Mouse (Mus musculus) limb, embryonic 14.5 days (tissue): ENCODE measurements around the gene C1ql4. TPM values are rescaled to one million over a fixed set of nuclear protein-coding genes. Genes with fewer than 3 reads are reported as not detected.

Source experiments
- ATAC-seq: fragments of 200-750 bp; cut with Nextera tagmentation; 2 replicates; pipeline ENCODE4 v1.8.0; 2017; ENCODE audit warnings: low read depth, moderate number of reproducible peaks, moderate TSS enrichment; ENCODE audit not compliant: low FRiP score
- DNase-seq: peaks from one replicate; pipeline ENCODE4 v3.0.0-alpha.2; 2015; ENCODE audit warnings: low spot score
- H3K27ac ChIP-seq: fragments of 300-500 bp; sonication (generic); replicated peaks from 2 replicates; pipeline ENCODE4 v1.5.1; 2014; ENCODE audit warnings: low read depth, mild to moderate bottlenecking, low read length, moderate library complexity, mixed read lengths
- H3K27me3 ChIP-seq: fragments of 300-500 bp; sonication (generic); 2 replicates; pipeline ENCODE4 v1.6.1; 2014; ENCODE audit warnings: low read length, mixed read lengths; ENCODE audit not compliant: control insufficient read depth, insufficient read depth
- H3K36me3 ChIP-seq: fragments of 300-500 bp; sonication (generic); 2 replicates; pipeline ENCODE4 v1.6.1; 2014; ENCODE audit warnings: mild to moderate bottlenecking, low read length, moderate library complexity, mixed read lengths; ENCODE audit not compliant: control insufficient read depth, insufficient read depth
- H3K4me1 ChIP-seq: fragments of 300-500 bp; sonication (generic); 2 replicates; pipeline ENCODE4 v1.6.1; 2014; ENCODE audit warnings: antibody characterized with exemption, low read length, mixed read lengths; ENCODE audit not compliant: control insufficient read depth, insufficient read depth
- H3K4me2 ChIP-seq: fragments of 300-500 bp; sonication (generic); replicated peaks from 2 replicates; pipeline ENCODE4 v1.6.1; 2014; ENCODE audit warnings: low read depth, mild to moderate bottlenecking, low read length, moderate library complexity; ENCODE audit not compliant: severe bottlenecking
- H3K4me3 ChIP-seq: fragments of 300-500 bp; sonication (generic); replicated peaks from 2 replicates; pipeline ENCODE4 v1.5.1; 2014; ENCODE audit warnings: low read length
- H3K9ac ChIP-seq: fragments of 300-500 bp; sonication (generic); 2 replicates; pipeline ENCODE4 v1.6.1; 2014; ENCODE audit warnings: mild to moderate bottlenecking, low read depth, low read length, moderate library complexity; ENCODE audit not compliant: severe bottlenecking
- H3K9me3 ChIP-seq: fragments of 300-500 bp; sonication (generic); 2 replicates; pipeline ENCODE4 v1.6.1; 2016; ENCODE audit warnings: low read length; ENCODE audit not compliant: control insufficient read depth
- POLR2A ChIP-seq: fragments of 200-500 bp; IDR thresholded peaks from 2 replicates; pipeline ENCODE4 v1.8.0; 2012; ENCODE audit warnings: inconsistent platforms, mild to moderate bottlenecking, moderate library complexity, borderline replicate concordance; ENCODE audit not compliant: insufficient read depth, insufficient read length; ENCODE audit errors: extremely low read depth
- WGBS: fragments of 180-500 bp; shearing (Covaris S2); extraction: QIAGEN DNeasy Blood & Tissue Kit; methylation state at CpG from one replicate; pipeline ENCODE4 v1.1.7; 2014; 5-methylcytosine and 5-hydroxymethylcytosine counted together
- polyA plus RNA-seq, 2 experiments: library from polyadenylated mRNA; depleted of rRNA in 1 of 2; stranded (reverse) in 1 of 2; unstranded in 1 of 2; fragments of >200 nt; fragmentation: Nextera tagmentation in 1 of 2; extraction: Ambion mirVana in 1 of 2; gene quantifications; 2 replicates each; pipeline versions ENCODE4 v1.2.1 to v1.2.3; 2012 to 2014

The C1ql4 gene
- polyA plus RNA-seq, 2 experiments, result not detected

DNA sequence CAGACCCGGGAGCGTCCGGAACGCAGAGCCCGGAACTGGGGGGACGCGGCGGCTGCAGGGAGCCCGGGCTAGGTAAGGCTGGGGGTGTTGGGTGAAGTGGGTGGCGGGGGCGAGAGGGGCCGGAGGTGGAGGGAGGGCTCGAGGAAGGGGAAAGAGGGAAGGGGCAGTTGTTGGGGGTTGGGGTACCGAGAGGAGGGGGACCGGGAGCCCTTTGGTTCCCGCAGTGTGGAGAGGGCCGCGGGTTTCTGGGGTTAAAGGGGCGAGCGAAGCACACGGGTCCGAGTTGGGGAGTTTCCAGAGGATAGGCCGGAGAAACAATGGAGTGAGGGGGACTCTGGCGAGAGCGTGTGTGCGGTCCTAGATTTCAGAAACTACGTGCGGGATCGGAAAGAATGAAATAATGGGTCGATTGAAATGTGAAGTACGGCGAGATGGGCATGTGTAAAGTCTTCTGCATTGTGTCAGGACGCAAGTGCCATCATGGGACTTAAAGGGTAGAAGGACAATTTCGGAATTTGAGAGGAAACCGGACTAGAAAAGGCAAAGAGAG, 39.3 kb upstream of the C1ql4 start:
- Histone ChIP-seq H3K4me1 (peaks cover 23% of the 10 kb centered on the region), H3K4me3 (peak overlapping the region; percentile 80), H3K36me3 (peaks cover 4% of the 10 kb centered on the region; the same call in 1 of the 2 replicates), H3K9me3 (no peaks in the 10 kb centered on the region), H3K27ac (peak overlapping the region; percentile 95), H3K9ac (peak overlapping the region; percentile 92), H3K27me3 (no peaks in the 10 kb centered on the region), H3K4me2 (peak overlapping the region; percentile 50)
- ATAC-seq (peak; percentile 8; the same call in 1 of the 2 replicates), DNase-seq (no peak)
- no peak for TF ChIP-seq POLR2A
- WGBS, result 1% methylated on average over 31 of the region's 35 CpGs

DNA sequence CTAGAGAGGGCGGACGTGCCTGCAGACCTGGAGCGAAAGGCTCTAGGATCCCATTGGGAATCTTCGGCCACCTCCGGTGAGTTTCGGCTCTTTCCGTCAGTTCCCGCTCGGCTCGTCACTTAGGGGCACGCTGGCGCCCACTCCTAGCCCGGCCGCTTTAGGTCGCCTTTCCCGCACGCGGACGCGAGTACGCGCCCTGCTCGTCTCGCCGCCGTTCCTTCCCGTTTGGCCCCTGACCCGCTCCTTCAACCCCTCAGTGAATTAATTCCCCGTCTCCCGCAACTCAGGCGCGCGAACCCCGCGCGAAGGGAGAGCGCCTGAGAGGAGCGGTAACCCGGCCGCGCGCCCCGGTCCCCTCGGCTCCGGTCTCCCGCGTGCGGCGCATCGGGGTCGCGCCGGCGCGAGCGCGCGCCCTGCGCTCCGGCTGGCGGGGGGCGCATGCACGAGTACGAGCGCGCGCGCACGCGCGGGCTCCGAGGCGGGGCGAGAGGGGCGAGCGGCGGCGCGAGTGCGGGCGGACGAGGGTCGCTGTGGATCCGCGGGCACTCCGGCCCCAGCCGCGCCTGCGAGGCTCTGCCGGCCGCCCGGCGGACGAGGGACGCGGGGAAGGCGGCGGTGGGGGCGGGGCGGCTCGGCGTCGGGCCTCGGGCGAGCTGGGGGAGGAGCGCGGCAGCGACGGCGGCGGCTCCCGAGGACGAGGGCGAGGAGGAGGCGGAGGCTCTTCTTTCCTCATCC, 38.6 kb upstream of the C1ql4 start:
- peak overlapping the region; percentile 95 for H3K27ac ChIP-seq
- peaks cover 23% of the 10 kb centered on the region for H3K4me1 ChIP-seq
- no peaks in the 10 kb centered on the region for H3K27me3 ChIP-seq
- WGBS, result under 1% methylated on average over 66 of the region's 115 CpGs
- peak overlapping the region; percentile 92 for H3K9ac ChIP-seq
- peak overlapping the region; percentile 50 for H3K4me2 ChIP-seq
- peak; percentile 86 for ATAC-seq
- no peaks in the 10 kb centered on the region for H3K9me3 ChIP-seq
- H3K36me3 ChIP-seq, result no peaks in the 10 kb centered on the region
- 0 out of 2 replicates have a peak, but pooled peaks have one; percentile 46 for TF ChIP-seq POLR2A
- DNase-seq, result peak; percentile 95
- H3K4me3 ChIP-seq, result peak overlapping the region; percentile 80

- peak; percentile 10; the same call in 1 of the 2 replicates for ATAC-seq
- Histone ChIP-seq H3K36me3 (no peaks in the 10 kb centered on the region), H3K4me1 (peaks cover 23% of the 10 kb centered on the region), H3K27ac (peak within 1 kb of the TSS; percentile 95), H3K4me3 (peak within 1 kb of the TSS; percentile 80), H3K9me3 (no peaks in the 10 kb centered on the region), H3K9ac (peak within 1 kb of the TSS; percentile 92), H3K4me2 (peak within 1 kb of the TSS; percentile 50), H3K27me3 (no peaks in the 10 kb centered on the region)
- TF ChIP-seq POLR2A, result no peak
- WGBS, result 2% methylated on average over 12 of the region's 12 CpGs
- DNase-seq, result no peak
These were observed 38.1 kb upstream of the C1ql4 start, which contains the start of gene Spats2 for GRCm38 (mm10) chr15:99125711-99126080. Gene Spats2, plus strand, starts transcription at chr15:99125916.

GRCm38 (mm10) chr15:99122642-99123041, 35.0 kb upstream of the C1ql4 start:
- Histone ChIP-seq H3K27ac (no peak overlapping the region), H3K9ac (no peak overlapping the region), H3K4me1 (peaks cover 3% of the 10 kb centered on the region), H3K36me3 (no peaks in the 10 kb centered on the region), H3K27me3 (no peaks in the 10 kb centered on the region), H3K9me3 (no peaks in the 10 kb centered on the region), H3K4me3 (no peak overlapping the region), H3K4me2 (no peak overlapping the region)
- 80% methylated on average over 2 of the region's 2 CpGs for WGBS
- DNase-seq (no peak), ATAC-seq (no peak)
- no peak for TF ChIP-seq POLR2A

DNA sequence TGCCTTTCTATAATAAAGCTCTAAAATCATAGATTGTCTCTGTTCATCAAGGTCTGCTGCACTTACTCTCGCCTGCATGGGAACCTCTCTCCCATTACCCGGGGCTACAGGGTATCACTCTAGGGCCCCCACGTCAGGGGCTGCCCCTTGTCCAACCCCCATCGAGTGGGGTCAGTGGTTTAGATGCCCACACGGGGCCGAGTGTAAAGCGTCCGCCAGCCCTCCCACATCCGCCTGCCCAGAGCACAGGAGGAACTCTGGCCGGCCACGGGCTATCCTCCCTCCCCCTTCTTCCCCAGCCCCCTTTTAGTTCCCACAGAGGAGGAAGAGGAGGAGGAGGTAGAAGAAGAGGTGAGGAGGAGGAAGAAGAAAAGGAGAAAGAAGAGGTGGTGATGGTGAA, 33.2 kb upstream of the C1ql4 start:
- 21% methylated on average over 11 of the region's 11 CpGs for WGBS
- Histone ChIP-seq H3K4me2 (no peak overlapping the region), H3K36me3 (no peaks in the 10 kb centered on the region), H3K27me3 (no peaks in the 10 kb centered on the region), H3K4me3 (no peak overlapping the region), H3K9me3 (no peaks in the 10 kb centered on the region), H3K9ac (no peak overlapping the region), H3K27ac (no peak overlapping the region), H3K4me1 (peaks cover 3% of the 10 kb centered on the region; the same call in 1 of the 2 replicates)
- ATAC-seq (no peak), DNase-seq (no peak)
- TF ChIP-seq POLR2A, result no peak
